Mouse (Mus musculus) ES-Bruce4 (cell line): ENCODE measurements around the gene Hist1h2bn. TPM values are rescaled to one million over a fixed set of nuclear protein-coding genes. Genes with fewer than 3 reads are reported as not detected.
"Not testable (repeated sequence)": the region's sequence is repeated elsewhere in the genome, so short reads cannot be mapped to it uniquely, and the experiment has no call there.

ENCODE experiments used
- H3K27ac ChIP-seq: 2 replicates; pipeline ENCODE4 v1.5.1; 2012; ENCODE audit warnings: low read length, inconsistent platforms; ENCODE audit not compliant: insufficient read depth
- H3K27me3 ChIP-seq: 2 replicates; pipeline ENCODE4 v1.6.1; 2012; ENCODE audit warnings: mild to moderate bottlenecking, low read length, inconsistent platforms; ENCODE audit not compliant: control insufficient read depth, poor library complexity, insufficient read depth, severe bottlenecking
- H3K36me3 ChIP-seq: 2 replicates; pipeline ENCODE4 v1.6.1; 2012; ENCODE audit warnings: inconsistent platforms, mild to moderate bottlenecking, low read length, moderate library complexity; ENCODE audit not compliant: control insufficient read depth, poor library complexity, insufficient read depth, severe bottlenecking
- H3K4me1 ChIP-seq: one replicate; pipeline ENCODE4 v1.8.1; 2011; ENCODE audit warnings: low read length; ENCODE audit not compliant: control insufficient read depth, insufficient read depth
- H3K4me3 ChIP-seq: 2 replicates; pipeline ENCODE4 v1.5.1; 2011; ENCODE audit warnings: low read depth, mild to moderate bottlenecking, low read length
- H3K9ac ChIP-seq: 2 replicates; pipeline ENCODE4 v1.6.1; 2012; ENCODE audit warnings: low read depth, mild to moderate bottlenecking, inconsistent platforms; ENCODE audit not compliant: poor library complexity, severe bottlenecking
- H3K9me3 ChIP-seq: replicated peaks from 2 replicates; pipeline ENCODE4 v1.6.1; 2012; ENCODE audit warnings: mild to moderate bottlenecking, low read length, inconsistent platforms; ENCODE audit not compliant: control insufficient read depth, poor library complexity, insufficient read depth, severe bottlenecking
- CTCF ChIP-seq: IDR thresholded peaks from one replicate; pipeline ENCODE4 v1.8.1; 2011; ENCODE audit warnings: low read depth, low read length
- EP300 ChIP-seq: IDR thresholded peaks from 2 replicates; pipeline ENCODE4 v1.6.1; 2011; ENCODE audit warnings: low read depth, low read length; ENCODE audit not compliant: insufficient read depth
- POLR2A ChIP-seq: IDR thresholded peaks from one replicate; pipeline ENCODE4 v1.8.1; 2011; ENCODE audit warnings: low read length; ENCODE audit not compliant: insufficient read depth
- polyA plus RNA-seq: library from polyadenylated mRNA; stranded (reverse); fragments of >200 nt; gene quantifications from 2 replicates; pipeline ENCODE4 v1.2.4, GENCODE M21; 2011; ENCODE audit warnings: low read depth; ENCODE audit not compliant: missing spikeins, insufficient read depth, insufficient read length

Hist1h2bn gene
- polyA plus RNA-seq, 1 experiment, result 20.7 TPM

DNA sequence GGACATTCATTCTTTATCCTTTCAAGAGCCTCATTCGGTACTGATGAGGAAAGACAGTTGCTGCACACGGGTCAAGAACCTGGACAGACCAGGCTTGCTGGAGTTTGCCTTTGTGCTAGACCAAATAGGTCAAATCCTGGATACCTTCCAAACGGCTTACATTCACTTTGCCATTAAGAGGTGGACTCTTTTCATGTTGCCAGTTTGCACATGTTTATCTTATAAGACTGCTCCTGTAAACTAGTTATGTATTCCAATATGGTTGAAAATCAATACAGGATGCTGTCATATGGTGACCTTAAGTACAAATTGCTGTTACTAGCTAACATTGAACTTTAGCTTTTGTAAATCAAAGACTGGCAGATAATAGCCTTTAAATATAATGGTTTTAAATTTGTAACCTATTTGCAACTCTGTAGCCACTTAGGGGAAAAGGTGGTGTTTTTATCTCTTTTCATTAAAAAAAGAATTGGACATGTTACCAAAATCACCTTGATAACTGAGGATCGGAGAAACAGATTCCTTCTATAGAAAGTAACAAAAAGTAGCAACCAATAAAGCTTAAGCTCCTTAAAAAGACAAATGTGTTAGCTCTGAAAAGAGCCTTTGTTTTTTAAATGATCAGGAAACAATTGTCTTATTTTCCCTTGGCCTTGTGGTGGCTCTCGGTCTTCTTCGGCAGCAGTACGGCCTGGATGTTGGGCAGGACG lies 32.4 kb downstream of the Hist1h2bn start:
- peaks cover 3% of the 10 kb centered on the region for H3K4me1 ChIP-seq
- H3K27ac ChIP-seq, result peak overlapping the region; percentile 86
- no peaks in the 10 kb centered on the region for H3K9me3 ChIP-seq
- no peaks in the 10 kb centered on the region for H3K27me3 ChIP-seq
- peak overlapping the region; percentile 61 for H3K9ac ChIP-seq
- TF ChIP-seq POLR2A (no peak), EP300 (peak; percentile 53; the same call in 1 of the 2 replicates)
- H3K4me3 ChIP-seq, result peak overlapping the region; percentile 54
- no peaks in the 10 kb centered on the region for H3K36me3 ChIP-seq

DNA sequence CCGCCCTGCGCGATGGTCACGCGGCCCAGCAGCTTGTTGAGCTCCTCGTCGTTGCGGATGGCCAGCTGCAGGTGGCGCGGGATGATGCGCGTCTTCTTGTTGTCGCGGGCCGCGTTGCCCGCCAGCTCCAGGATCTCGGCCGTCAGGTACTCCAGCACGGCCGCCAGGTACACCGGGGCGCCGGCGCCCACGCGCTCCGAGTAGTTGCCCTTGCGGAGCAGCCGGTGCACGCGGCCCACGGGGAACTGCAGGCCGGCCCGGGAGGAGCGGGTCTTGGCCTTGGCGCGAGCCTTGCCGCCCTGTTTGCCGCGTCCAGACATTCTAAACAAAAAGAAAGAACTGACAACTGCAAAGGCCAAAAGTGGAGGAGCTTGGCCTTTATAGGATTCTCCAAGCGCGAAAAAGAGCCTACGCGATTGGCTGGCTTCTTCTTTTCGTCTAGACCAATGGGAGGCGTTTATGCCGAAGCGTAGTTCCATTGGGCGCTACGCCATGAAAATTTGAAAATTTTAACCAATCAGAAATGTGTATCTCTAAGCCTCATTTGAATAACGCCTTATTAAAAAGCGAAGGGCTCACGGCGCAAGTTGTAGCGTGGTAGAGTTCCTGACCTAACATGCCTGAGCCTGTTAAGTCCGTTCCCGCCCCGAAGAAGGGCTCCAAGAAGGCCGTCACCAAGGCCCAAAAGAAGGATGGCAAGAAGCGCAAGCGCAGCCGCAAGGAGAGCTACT lies 33.1 kb downstream of the Hist1h2bn start, which contains the start of the genes Hist1h2an and Hist1h2bp:
TSS of gene Hist1h2an (minus strand) at position 320 of the 731 bp plus-strand sequence.
TSS of gene Hist1h2bp (plus strand) at position 563 of the 731 bp plus-strand sequence.
- peak within 1 kb of the TSS; percentile 90 for H3K9ac ChIP-seq
- H3K27me3 ChIP-seq, H3K36me3 ChIP-seq, H3K4me1 ChIP-seq, H3K9me3 ChIP-seq: not testable (repeated sequence)
- TF ChIP-seq EP300 (0 out of 2 replicates have a peak, but pooled peaks have one; percentile 26), POLR2A (peak; percentile 86)
- peak within 1 kb of the TSS; percentile 54 for H3K4me3 ChIP-seq
- peak within 1 kb of the TSS; percentile 88 for H3K27ac ChIP-seq

DNA sequence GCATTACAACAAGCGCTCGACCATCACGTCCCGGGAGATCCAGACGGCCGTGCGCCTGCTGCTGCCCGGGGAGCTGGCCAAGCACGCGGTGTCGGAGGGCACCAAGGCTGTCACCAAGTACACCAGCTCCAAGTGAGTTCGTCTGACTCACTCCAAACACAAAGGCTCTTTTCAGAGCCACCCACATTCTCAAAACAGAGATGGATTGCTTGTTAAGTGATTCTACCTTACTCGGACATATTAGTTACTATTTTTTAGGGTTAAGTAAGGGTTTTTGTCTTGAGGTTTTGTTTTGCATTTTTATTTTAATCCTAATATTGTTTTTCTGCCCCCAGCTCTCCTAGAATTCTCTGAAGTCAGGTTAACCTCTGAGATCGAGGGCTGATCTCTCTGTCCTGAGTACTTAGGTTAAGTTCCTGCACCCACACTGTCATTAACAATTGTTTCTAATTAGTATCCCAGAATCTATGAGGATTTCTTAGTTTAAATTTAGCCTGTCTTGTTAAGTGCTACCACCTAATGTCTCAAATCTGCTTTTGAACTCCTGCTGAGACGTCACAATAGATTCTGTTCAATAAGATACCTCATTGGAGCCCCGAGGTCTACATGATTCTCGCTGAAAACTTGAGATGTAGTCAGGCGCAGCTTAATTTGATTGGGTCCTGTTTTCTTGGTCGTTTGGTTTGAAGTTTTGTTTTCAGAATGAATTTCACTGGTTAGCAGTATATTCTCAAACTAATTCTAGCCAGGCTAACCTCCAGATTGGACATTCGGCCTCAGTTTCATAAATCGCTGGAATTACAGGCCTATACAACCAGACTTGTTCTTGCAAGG lies 34.1 kb downstream of the Hist1h2bn start:
- no peaks in the 10 kb centered on the region for H3K9me3 ChIP-seq
- peaks cover 3% of the 10 kb centered on the region for H3K4me1 ChIP-seq
- H3K27me3 ChIP-seq, result no peaks in the 10 kb centered on the region
- H3K4me3 ChIP-seq, result no peak overlapping the region
- no peak for TF ChIP-seq POLR2A
- no peak for TF ChIP-seq EP300
- TF ChIP-seq CTCF, result no peak
- H3K27ac ChIP-seq, result peak overlapping the region; percentile 88
- no peaks in the 10 kb centered on the region for H3K36me3 ChIP-seq
- H3K9ac ChIP-seq, result peak overlapping the region; percentile 90

DNA sequence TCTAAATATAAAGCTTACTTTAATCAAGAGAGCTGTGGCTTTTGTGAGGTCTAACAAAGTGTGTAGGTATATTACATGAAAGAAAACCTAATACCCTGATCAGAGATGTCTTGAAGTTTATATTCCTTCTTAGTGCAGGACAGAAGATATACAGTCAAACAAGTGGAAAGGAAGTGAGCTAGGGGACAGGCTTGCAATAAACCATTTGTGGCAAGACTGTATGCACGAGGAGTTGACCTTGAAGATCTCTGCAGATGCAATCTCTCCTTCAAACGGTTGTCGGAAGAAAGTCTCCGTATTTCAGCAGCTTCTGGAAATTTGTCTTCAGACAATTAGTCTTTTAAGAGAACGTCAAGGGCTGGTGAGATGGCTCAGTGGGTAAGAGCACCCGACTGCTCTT lies 36.0 kb downstream of the Hist1h2bn start:
- Histone ChIP-seq H3K4me3 (no peak overlapping the region), H3K27me3 (no peaks in the 10 kb centered on the region), H3K4me1 (peaks cover 1% of the 10 kb centered on the region), H3K36me3 (no peaks in the 10 kb centered on the region), H3K9ac (no peak overlapping the region), H3K9me3 (no peaks in the 10 kb centered on the region), H3K27ac (no peak overlapping the region)
- no peak for TF ChIP-seq EP300
- TF ChIP-seq POLR2A, result no peak
- no peak for TF ChIP-seq CTCF

DNA sequence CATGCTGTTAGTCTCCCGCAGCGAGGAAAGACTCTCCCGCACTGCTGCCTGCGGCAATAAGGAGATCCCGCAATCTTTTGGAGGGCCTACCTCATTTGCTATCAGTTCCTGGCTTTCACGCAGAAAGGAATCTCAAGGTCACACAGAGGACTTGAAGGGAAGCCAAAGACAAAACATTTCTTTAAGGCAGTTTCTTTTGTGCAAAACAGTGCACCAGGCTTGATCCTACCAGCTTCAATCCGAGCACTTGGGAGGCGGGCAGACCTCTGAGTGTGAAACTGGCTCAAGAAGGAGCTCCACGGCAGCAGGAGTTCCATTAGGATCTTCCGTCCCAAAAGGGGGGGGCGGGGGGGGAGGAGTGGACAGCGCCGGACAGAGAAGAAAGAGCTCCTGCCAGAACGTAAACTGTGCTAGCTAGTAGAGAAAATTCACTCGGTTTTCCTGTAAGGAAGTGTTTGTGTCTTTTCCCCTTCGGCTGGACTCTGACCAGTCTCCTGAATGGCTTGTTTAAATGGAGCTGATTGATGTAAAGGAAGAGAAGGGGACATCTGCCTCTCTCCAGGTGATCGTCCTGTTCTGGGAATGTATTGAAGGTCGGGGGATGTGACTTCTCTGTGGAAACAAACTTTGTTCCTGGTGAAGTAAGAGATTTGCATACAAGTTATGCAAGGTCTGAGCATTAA lies 36.8 kb downstream of the Hist1h2bn start:
- no peaks in the 10 kb centered on the region for H3K27me3 ChIP-seq
- TF ChIP-seq CTCF (no peak), POLR2A (no peak), EP300 (no peak)
- no peak overlapping the region for H3K4me3 ChIP-seq
- peaks cover 1% of the 10 kb centered on the region for H3K4me1 ChIP-seq
- peak overlapping the region; percentile 83 for H3K9ac ChIP-seq
- no peaks in the 10 kb centered on the region for H3K36me3 ChIP-seq
- H3K9me3 ChIP-seq, result no peaks in the 10 kb centered on the region
- no peak overlapping the region for H3K27ac ChIP-seq
